Mouse (Mus musculus) liver, embryonic 13.5 days (tissue): ENCODE results near the gene Hook2. TPM values are rescaled to one million over a fixed set of nuclear protein-coding genes. Genes with fewer than 3 reads are reported as not detected.
A peak's percentile ranks its signal among the peaks of the same experiment; 100 is the strongest.

Experiments used
- ATAC-seq: fragments of 200-750 bp; cut with Nextera tagmentation; 2 replicates; pipeline ENCODE4 v1.8.0; 2017; ENCODE audit warnings: low read depth, mild to moderate bottlenecking, moderate number of reproducible peaks, moderate library complexity
- DNase-seq: peaks from one replicate; pipeline ENCODE4 v3.0.0; 2022
- H3K27ac ChIP-seq: fragments of 300-500 bp; sonication (generic); 2 replicates; pipeline ENCODE4 v1.5.1; 2015; ENCODE audit warnings: moderate library complexity, mild to moderate bottlenecking, inconsistent platforms
- H3K27me3 ChIP-seq: fragments of 300-500 bp; sonication (generic); 2 replicates; pipeline ENCODE4 v1.6.1; 2015; ENCODE audit warnings: mild to moderate bottlenecking, inconsistent platforms
- H3K36me3 ChIP-seq: fragments of 300-500 bp; sonication (generic); 2 replicates; pipeline ENCODE4 v1.6.1; 2015; ENCODE audit warnings: mild to moderate bottlenecking, inconsistent platforms
- H3K4me1 ChIP-seq: fragments of 300-500 bp; sonication (generic); replicated peaks from 2 replicates; pipeline ENCODE4 v1.6.1; 2015; ENCODE audit warnings: inconsistent platforms
- H3K4me2 ChIP-seq: fragments of 300-500 bp; sonication (generic); 2 replicates; pipeline ENCODE4 v1.6.1; 2015; ENCODE audit warnings: inconsistent platforms, mild to moderate bottlenecking, moderate library complexity
- H3K4me3 ChIP-seq: fragments of 300-500 bp; sonication (generic); replicated peaks from 2 replicates; pipeline ENCODE4 v1.5.1; 2015; ENCODE audit warnings: mild to moderate bottlenecking, inconsistent platforms
- H3K9ac ChIP-seq: fragments of 300-500 bp; sonication (generic); 2 replicates; pipeline ENCODE4 v1.6.1; 2015; ENCODE audit warnings: mild to moderate bottlenecking, inconsistent platforms
- H3K9me3 ChIP-seq: fragments of 300-500 bp; sonication (generic); replicated peaks from 2 replicates; pipeline ENCODE4 v1.6.1; 2016; ENCODE audit warnings: inconsistent platforms
- WGBS: fragments of 180-500 bp; shearing (Covaris S2); methylation state at CpG from one replicate; pipeline ENCODE4 v1.1.7; 2015; ENCODE audit not compliant: insufficient replicate concordance; 5-methylcytosine and 5-hydroxymethylcytosine counted together
- polyA plus RNA-seq: library from polyadenylated mRNA; unstranded; fragments of >200 nt; fragmentation: Nextera tagmentation; extraction: Ambion mirVana; gene quantifications from 2 replicates; pipeline ENCODE4 v1.2.1, GENCODE M21; 2015

Gene Hook2
- polyA plus RNA-seq, 1 experiment from 2014 or later = 7.2 TPM

DNA sequence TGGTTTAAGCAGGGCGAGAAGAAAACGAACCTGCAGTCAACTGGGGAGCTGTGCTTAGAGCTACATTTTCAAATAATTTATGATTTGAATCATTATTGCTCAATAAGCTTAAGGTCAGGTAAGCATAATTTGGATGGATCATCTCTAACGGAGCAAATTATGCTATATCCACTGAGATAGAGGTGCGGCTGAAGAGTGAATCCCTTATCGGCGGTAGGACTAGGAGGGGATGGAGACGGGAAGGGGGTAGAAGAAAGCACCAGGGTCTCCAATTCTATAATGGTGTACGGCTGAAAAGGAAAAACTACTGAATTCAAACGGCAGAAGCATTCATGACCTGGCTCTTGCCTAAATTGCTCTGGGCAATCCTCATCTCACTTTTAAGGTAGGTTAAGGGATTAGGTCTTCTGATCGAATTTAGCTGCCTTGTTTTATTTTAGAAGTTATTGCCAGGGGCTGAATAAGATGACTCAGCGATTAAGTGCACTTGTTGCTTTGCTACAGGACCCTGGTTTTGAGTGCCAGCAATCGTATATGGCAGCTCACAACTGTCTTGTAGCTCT, 44.8 kb downstream of the Hook2 start:
- peak overlapping the region; percentile 88 for H3K27ac ChIP-seq
- ATAC-seq (no peak), DNase-seq (no peak)
- peaks cover 44% of the 10 kb centered on the region for H3K36me3 ChIP-seq
- H3K4me3 ChIP-seq = peak overlapping the region; percentile 86
- 4% methylated on average over 12 of the region's 12 CpGs for WGBS
- peak overlapping the region; percentile 93 for H3K4me2 ChIP-seq
- H3K9ac ChIP-seq = peak overlapping the region; percentile 81
- no peaks in the 10 kb centered on the region for H3K9me3 ChIP-seq
- H3K27me3 ChIP-seq = no peaks in the 10 kb centered on the region
- H3K4me1 ChIP-seq = peaks cover 60% of the 10 kb centered on the region

- Histone ChIP-seq H3K27me3 (no peaks in the 10 kb centered on the region), H3K4me1 (peaks cover 64% of the 10 kb centered on the region), H3K9ac (peak overlapping the region; percentile 81), H3K36me3 (peaks cover 45% of the 10 kb centered on the region), H3K9me3 (no peaks in the 10 kb centered on the region), H3K4me3 (peak overlapping the region; percentile 86), H3K27ac (peak overlapping the region; percentile 88), H3K4me2 (peak overlapping the region; percentile 93)
- ATAC-seq (0 out of 2 replicates have a peak, but pooled peaks have one; percentile 8), DNase-seq (peak; percentile 27)
- WGBS = under 1% methylated on average over 15 of the region's 15 CpGs
These were observed 45.4 kb downstream of the Hook2 start for GRCm38 (mm10) chr8:85035728-85036310.

- Histone ChIP-seq H3K4me3 (peak overlapping the region; percentile 86), H3K9ac (peak overlapping the region; percentile 81), H3K36me3 (peaks cover 45% of the 10 kb centered on the region), H3K27ac (peak overlapping the region; percentile 88), H3K9me3 (no peaks in the 10 kb centered on the region), H3K4me1 (peaks cover 69% of the 10 kb centered on the region), H3K27me3 (no peaks in the 10 kb centered on the region), H3K4me2 (peak overlapping the region; percentile 93)
- 0% methylated on average over 9 of the region's 9 CpGs for WGBS
- ATAC-seq (peak; percentile 32), DNase-seq (no peak)
These were observed 45.9 kb downstream of the Hook2 start for GRCm38 (mm10) chr8:85036381-85036717.

DNA sequence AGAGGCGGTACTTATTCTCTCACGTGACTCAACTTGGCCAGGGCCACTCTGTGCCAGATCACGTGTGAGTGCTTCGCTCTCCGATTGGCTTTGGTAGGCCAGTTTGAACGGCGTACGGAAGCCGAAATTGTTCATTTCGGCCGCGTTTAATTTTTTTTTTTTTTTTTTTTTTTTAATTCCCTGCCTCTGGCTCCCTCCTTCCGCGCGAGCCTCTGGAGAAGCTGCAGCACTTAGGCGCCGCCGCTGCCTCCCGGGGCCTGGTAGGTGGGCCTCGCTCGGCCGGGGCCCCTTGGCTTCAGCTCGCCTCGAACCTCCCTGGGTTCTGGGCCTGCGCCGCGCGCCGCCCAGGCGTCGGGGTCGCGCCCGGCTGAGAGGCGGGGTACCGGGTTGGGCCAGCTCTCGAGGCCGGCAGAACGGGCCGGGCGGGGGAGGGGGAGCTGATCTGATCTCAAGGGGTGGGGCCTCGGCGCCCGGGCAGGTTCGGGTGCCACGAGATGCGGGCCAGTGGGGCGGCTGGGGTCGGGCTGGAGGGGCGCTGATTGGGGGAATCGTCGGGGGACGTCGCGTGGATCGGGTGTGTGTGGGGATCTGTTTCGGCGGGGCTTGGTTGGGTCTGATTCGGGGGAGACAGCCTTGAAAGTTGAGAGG, 46.4 kb downstream of the Hook2 start, which contains the start of gene Tnpo2:
TSS of gene Tnpo2 (plus strand) at position 198 of the 648 bp plus-strand sequence.
- Histone ChIP-seq H3K4me1 (peaks cover 73% of the 10 kb centered on the region), H3K36me3 (peaks cover 45% of the 10 kb centered on the region)

GRCm38 (mm10) chr8:85037366-85037680, 46.9 kb downstream of the Hook2 start:
- under 1% methylated on average over 14 of the region's 14 CpGs for WGBS
- Histone ChIP-seq H3K9me3 (no peaks in the 10 kb centered on the region), H3K4me1 (peaks cover 71% of the 10 kb centered on the region), H3K4me3 (peak overlapping the region; percentile 86), H3K27me3 (no peaks in the 10 kb centered on the region), H3K9ac (peak overlapping the region; percentile 93), H3K4me2 (peak overlapping the region; percentile 93), H3K27ac (peak overlapping the region; percentile 97), H3K36me3 (peaks cover 45% of the 10 kb centered on the region)
- no peak for DNase-seq
- ATAC-seq = peak; percentile 32

More for the DNA sequence above, 46.4 kb downstream of the Hook2 start, which contains the start of gene Tnpo2:
- ATAC-seq (peak; percentile 84), DNase-seq (peak; percentile 86)
- peak within 1 kb of the TSS; percentile 93 for H3K4me2 ChIP-seq
- H3K9me3 ChIP-seq = no peaks in the 10 kb centered on the region
- WGBS = under 1% methylated on average over 59 of the region's 59 CpGs
- peak within 1 kb of the TSS; percentile 93 for H3K9ac ChIP-seq
- no peaks in the 10 kb centered on the region for H3K27me3 ChIP-seq
- H3K4me3 ChIP-seq = peak within 1 kb of the TSS; percentile 86
- peak within 1 kb of the TSS; percentile 97 for H3K27ac ChIP-seq

DNA sequence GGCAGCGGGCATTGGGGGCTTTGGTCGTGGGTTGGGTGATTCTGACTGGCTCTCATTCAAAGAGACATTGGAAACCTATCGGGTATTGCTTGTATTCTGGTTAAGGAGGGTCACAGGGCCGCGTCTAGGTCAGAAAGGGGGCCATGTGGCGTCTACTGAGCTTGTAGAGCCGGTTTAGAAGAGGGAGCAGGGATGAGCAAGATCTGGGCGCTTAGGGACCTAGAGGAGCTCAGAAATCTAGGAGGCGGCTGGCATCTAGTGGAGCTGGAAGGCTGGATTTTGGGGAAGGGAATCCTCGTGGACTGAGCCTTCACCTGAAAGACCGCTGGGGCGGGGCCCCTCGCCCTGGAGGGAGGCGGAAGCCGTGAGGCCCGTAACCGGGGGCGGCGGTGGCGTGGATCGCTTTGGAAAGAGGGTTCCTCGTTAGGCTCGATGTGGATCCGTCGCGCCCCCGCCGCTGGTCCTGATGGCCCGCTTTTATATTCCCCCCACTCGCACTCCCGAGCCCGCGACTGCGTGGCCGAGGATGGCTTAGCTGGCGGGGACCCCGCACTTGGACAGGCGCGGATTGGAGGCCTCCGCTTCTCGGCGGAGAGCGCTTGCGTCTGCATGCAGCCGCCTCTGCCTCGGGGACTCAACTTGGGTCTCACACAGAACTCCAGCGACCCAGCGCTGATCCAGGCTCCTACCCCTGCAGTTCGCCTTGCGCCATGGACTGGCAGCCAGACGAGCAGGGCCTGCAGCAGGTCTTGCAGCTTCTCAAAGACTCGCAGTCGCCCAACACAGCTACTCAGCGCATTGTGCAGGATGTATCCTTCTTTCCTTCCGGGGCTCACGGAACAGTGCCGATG, 47.5 kb downstream of the Hook2 start:
- peak; percentile 40 for ATAC-seq
- peak overlapping the region; percentile 86 for H3K4me3 ChIP-seq
- peaks cover 67% of the 10 kb centered on the region for H3K4me1 ChIP-seq
- peak; percentile 62 for DNase-seq
- peak overlapping the region; percentile 93 for H3K4me2 ChIP-seq
- peaks cover 45% of the 10 kb centered on the region for H3K36me3 ChIP-seq
- WGBS = under 1% methylated on average over 57 of the region's 57 CpGs
- no peaks in the 10 kb centered on the region for H3K27me3 ChIP-seq
- peak overlapping the region; percentile 93 for H3K9ac ChIP-seq
- no peaks in the 10 kb centered on the region for H3K9me3 ChIP-seq
- H3K27ac ChIP-seq = peak overlapping the region; percentile 97

DNA sequence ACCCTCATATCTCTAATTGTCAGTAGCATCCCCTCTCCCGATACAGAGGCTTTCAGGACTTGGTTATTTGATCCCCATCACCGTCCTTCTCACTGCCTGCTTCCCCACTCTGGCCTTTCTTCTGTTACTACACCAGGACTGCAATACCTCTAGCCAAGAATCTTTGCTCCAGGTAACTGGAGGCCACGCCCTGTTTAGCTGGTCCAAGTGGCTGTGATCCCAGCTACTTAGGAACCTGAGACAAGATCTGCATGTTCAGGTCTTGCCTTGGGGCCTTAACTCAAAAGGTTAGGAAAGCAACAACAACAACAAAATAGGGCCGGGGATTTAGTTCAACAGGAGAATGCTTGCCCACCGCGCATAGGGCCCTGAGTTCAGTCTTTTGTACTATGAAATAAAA, 53.2 kb downstream of the Hook2 start:
- H3K4me3 ChIP-seq = no peak overlapping the region
- H3K36me3 ChIP-seq = peaks cover 92% of the 10 kb centered on the region
- H3K9me3 ChIP-seq = no peaks in the 10 kb centered on the region
- no peak for DNase-seq
- H3K27ac ChIP-seq = no peak overlapping the region
- no peak overlapping the region for H3K9ac ChIP-seq
- H3K4me1 ChIP-seq = peaks cover 35% of the 10 kb centered on the region
- no peaks in the 10 kb centered on the region for H3K27me3 ChIP-seq
- no peak for ATAC-seq
- H3K4me2 ChIP-seq = no peak overlapping the region
- 88% methylated on average over 6 of the region's 6 CpGs for WGBS

Other genes with a start within 250 kb of the Hook2 start
- gene Nfix, start 190.3 kb upstream of the Hook2 start, polyA plus RNA-seq = 2.3 and 3.4 TPM in 2 replicates
- 3.3 and 3.7 TPM in 2 replicates for gene Dand5, start 167.8 kb upstream of the Hook2 start, polyA plus RNA-seq
- gene Gadd45gip1, start 159.1 kb upstream of the Hook2 start, polyA plus RNA-seq = 60.6 and 63.2 TPM in 2 replicates
- 269 and 278 TPM in 2 replicates for gene Rad23a, start 149.9 kb upstream of the Hook2 start, polyA plus RNA-seq
- gene Calr, start 143.7 kb upstream of the Hook2 start, polyA plus RNA-seq = 511 and 613 TPM in 2 replicates
- 82.3 and 83.1 TPM in 2 replicates for gene Farsa, start 133.6 kb upstream of the Hook2 start, polyA plus RNA-seq
- gene Syce2, start 118.5 kb upstream of the Hook2 start, polyA plus RNA-seq = 84.1 and 90.4 TPM in 2 replicates
- 44.7 and 48.6 TPM in 2 replicates for gene Gcdh, start 96.7 kb upstream of the Hook2 start, polyA plus RNA-seq
- gene Klf1, start 88.7 kb upstream of the Hook2 start, polyA plus RNA-seq = 469 and 494 TPM in 2 replicates
- gene Dnase2a, start 82.0 kb upstream of the Hook2 start, polyA plus RNA-seq = 9.3 and 10.4 TPM in 2 replicates
- gene Mast1, start 53.2 kb upstream of the Hook2 start, polyA plus RNA-seq = 0.12 and 0.13 TPM in 2 replicates
- gene Rtbdn, start 43.6 kb upstream of the Hook2 start, polyA plus RNA-seq = 0.33 and 0.56 TPM in 2 replicates
- not detected in 2 replicates for gene Gm49661, start 21.2 kb upstream of the Hook2 start, polyA plus RNA-seq
- 1,982 and 2,114 TPM in 2 replicates for gene Prdx2, start 21.0 kb upstream of the Hook2 start, polyA plus RNA-seq
- 130 TPM in 2 replicates for gene Rnaseh2a, start 20.8 kb upstream of the Hook2 start, polyA plus RNA-seq
- 12.2 and 15.3 TPM in 2 replicates for gene Junb, start 11.9 kb upstream of the Hook2 start, polyA plus RNA-seq
- gene Best2, start 23.9 kb downstream of the Hook2 start, polyA plus RNA-seq = not detected in 2 replicates
- 80.1 and 81.5 TPM in 2 replicates for gene Asna1, start 34.7 kb downstream of the Hook2 start, polyA plus RNA-seq
- gene Trir, start 36.2 kb downstream of the Hook2 start, polyA plus RNA-seq = 83.1 and 91.4 TPM in 2 replicates
- gene Tnpo2, start 46.3 kb downstream of the Hook2 start, polyA plus RNA-seq = 24.0 and 28.2 TPM in 2 replicates
- 8.7 and 9.0 TPM in 2 replicates for gene Fbxw9, start 69.5 kb downstream of the Hook2 start, polyA plus RNA-seq
- gene Gm5741, start 77.4 kb downstream of the Hook2 start, polyA plus RNA-seq = not detected in 2 replicates
- 41.2 and 42.9 TPM in 2 replicates for gene Dhps, start 81.2 kb downstream of the Hook2 start, polyA plus RNA-seq
- 69.1 and 70.5 TPM in 2 replicates for gene Wdr83os, start 90.1 kb downstream of the Hook2 start, polyA plus RNA-seq
- gene Wdr83, start 90.7 kb downstream of the Hook2 start, polyA plus RNA-seq = 26.5 and 28.1 TPM in 2 replicates
- 20.0 and 24.1 TPM in 2 replicates for gene Man2b1, start 92.7 kb downstream of the Hook2 start, polyA plus RNA-seq
- gene Zfp791, start 132.5 kb downstream of the Hook2 start, polyA plus RNA-seq = 0.66 and 0.83 TPM in 2 replicates
- gene Cks1brt, start 161.3 kb downstream of the Hook2 start, polyA plus RNA-seq = not detected in 2 replicates
- gene Olfr371, start 235.4 kb downstream of the Hook2 start, polyA plus RNA-seq = not detected in 2 replicates